Mouse (Mus musculus): ENCODE data around the gene Ttc30b.
"Not testable (repeated sequence)": the region's sequence is repeated elsewhere in the genome, so short reads cannot be mapped to it uniquely, and the experiment has no call there.

Ttc30b gene

GRCm38 (mm10) chr2:75938117-75939063 lies at the start of gene Ttc30b:
TSS of gene Ttc30b (minus strand) at chr2:75938585.
- CTCF ChIA-PET, result no interaction called here

- CTCF ChIA-PET, result no interaction called here
Measured at GRCm38 (mm10) chr2:75987739-75988138, 49.4 kb upstream of the Ttc30b start.

GRCm38 (mm10) chr2:75985124-75985523 lies 46.7 kb upstream of the Ttc30b start:
- CTCF ChIA-PET, result no interaction called here

DNA sequence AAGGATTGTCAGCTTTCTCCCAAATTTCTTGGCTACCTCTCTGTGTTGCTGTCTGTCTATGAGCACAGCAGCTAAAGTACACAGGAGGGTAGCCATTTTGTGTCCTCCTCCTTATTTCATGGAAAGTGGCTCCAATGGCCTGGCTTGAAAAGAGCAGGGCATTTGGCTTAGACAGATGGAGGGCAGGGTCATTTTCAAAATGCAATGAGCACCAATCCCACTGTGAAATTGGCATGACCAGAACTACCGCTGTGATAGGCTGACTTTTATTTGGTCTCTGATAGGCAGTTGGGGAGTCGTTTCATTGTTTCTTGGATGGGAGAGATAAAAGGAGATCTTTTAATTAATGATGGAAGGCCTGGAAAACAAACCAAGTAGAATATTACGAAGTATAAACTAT lies 45.5 kb upstream of the Ttc30b start:
- CTCF ChIA-PET, result interaction anchor here (0.7 kb wide), 2 partner anchors 82 to 160 kb away, joined by 4 to 26 read pairs; no protein-coding TSS in a partner anchor

- CTCF ChIA-PET, result no interaction called here
Measured at GRCm38 (mm10) chr2:75983091-75983490, 44.7 kb upstream of the Ttc30b start.

GRCm38 (mm10) chr2:75982626-75983025 lies 44.2 kb upstream of the Ttc30b start:
- CTCF ChIA-PET, result no interaction called here

DNA sequence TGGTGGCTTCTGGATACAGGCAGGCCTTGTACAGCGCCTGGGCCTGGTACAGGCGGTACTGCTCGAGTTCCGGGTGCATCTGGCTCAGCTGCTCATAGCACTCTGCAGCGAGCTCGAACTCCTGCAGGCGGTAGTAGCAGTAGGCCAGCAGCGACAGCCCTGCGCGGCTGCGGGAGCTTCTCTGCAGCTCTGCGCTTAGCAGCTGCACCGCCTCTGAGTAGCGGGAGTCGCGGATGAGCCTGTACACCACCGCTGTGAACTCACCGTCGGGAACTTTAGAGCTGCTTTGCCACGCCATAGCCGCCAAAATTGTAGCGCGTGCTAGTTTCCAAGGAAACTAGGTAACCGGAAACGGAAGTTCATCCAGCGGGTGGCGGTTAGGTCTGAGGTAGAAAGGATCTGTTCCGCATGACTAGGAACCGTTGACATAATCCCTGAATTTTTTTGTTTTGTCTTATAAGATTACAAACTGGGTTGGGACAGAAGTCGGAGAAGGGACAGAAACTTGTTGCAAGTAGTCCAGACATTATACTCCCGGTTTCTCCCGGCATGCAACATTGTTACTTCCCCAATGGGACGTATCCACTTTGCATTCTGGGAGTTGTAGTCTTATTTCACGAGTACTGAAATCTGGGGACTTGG lies 43.2 kb upstream of the Ttc30b start, which contains the start of gene Ttc30a1:
TSS of gene Ttc30a1 (minus strand) at position 528 of the 642 bp plus-strand sequence.
- CTCF ChIA-PET, result not testable (repeated sequence)

DNA sequence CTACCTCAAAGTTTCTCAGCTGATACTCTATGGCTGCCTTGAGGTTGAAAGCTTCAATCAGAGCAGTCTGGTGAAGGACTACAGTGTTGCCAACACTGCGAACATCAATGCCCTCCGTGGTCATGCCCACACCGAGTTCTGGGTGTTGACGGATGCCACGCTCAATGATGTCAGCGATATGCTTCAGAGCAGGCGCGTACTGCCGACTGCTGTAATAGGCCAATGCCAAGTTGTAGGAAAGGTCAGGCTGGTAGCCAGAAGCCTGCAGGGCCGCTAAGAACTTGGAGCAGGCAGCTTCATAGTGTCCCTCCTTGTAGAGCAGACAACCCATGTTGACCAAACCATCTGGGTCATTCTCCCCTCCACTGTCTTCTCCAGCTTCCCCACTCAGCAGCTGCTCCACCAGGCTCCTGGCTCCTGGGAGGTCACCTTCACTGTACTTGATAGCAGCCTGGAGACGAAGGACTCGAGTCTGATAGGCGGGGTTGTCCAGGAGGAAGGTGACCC lies 42.6 kb upstream of the Ttc30b start:
- CTCF ChIA-PET, result not testable (repeated sequence)

- CTCF ChIA-PET, result not testable (repeated sequence)
Measured at GRCm38 (mm10) chr2:75977752-75978368, 39.5 kb upstream of the Ttc30b start, which contains the start of gene Ttc30a2. TSS of gene Ttc30a2 (minus strand) at chr2:75978170.

DNA sequence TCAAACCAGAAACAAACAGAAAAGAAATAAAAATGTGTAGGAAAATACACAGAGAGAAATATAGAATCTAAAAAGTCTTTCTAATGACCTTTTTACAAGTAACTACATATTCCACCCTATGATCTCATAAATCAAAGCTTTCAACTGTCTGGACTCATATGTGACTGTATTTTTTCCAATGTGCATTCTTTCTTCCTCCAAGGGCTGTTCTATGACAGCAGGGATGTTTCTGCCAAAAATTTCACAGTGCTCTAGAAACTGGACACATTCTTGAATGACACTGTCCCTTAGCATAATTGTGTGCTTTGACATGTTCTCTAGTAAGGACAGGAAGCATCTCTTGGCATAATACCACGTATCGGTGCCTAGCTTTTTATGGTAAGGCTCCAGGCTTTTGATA lies 37.7 kb upstream of the Ttc30b start:
- CTCF ChIA-PET, result not testable (repeated sequence)

DNA sequence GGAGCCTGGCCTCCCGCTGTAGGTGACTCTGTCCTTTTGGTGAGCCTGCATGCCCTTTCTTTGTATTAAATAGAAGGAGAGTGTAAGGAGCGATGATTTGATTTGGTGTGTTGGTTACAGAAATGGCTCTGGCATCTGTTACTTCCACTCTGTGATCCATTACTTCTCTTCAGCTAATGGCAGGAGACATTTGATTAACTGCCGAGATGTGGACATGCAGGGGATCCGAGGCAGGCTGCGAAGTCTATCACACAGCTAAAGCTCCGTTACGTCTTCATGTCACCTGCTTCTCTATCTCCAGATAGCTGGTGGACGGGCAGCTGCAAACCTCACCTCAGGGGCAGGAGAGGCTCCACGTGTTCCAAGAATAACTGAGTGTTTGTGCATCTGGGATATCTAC lies 35.7 kb upstream of the Ttc30b start:
- CTCF ChIA-PET, result interaction anchor here (1.3 kb wide), 1 partner anchor 9 kb away, joined by 3 read pairs; no protein-coding TSS in a partner anchor

DNA sequence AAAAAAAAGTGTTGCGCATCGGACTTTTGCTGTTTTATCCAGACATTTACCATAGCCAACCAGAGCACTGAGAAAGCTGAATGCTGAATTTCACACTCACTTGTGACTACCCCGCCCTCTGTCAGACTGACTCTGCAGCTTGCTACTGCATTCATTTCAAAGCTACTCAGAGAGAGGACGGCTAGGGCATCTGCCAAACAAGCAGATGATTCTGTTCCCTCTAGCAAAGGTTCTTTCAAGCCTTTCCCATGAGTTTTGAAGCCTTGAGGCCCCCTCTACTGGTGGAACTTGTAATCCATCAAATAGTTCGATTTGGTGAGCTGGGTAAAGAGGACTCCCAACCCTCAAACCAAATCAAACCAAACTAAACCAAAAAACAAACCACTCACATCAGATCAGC lies 26.6 kb upstream of the Ttc30b start:
- CTCF ChIA-PET, result interaction anchor here (0.6 to 1.0 kb wide), 3 partner anchors 8 to 328 kb away, joined by 3 to 4 read pairs (median 3); no protein-coding TSS in a partner anchor

DNA sequence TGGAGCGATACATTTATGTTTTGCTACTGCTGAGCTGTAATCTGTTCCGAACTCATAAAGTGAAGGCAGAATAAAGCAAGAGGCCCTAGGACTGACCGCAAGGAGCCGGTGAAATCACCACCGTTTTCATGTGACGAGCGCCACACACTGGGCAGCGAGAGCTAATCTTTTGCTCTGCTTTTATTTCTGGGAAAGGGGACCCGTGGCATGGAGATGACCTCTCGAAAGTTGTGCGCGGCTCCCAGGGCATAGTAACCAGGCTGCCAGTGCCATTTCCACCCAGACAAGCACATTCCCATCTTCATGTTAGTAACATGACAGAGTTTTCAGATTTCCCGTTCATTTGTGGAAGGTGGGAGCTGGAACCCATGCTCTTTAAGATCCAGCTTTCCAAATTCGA lies 26.1 kb upstream of the Ttc30b start:
- CTCF ChIA-PET, result interaction anchor here (0.6 to 1.0 kb wide), 3 partner anchors 9 to 327 kb away, joined by 3 to 4 read pairs (median 3); no protein-coding TSS in a partner anchor

GRCm38 (mm10) chr2:75964051-75964450 lies 25.7 kb upstream of the Ttc30b start:
- CTCF ChIA-PET, result interaction anchor here (0.6 to 1.0 kb wide), 3 partner anchors 36 to 78 kb away, joined by 3 to 5 read pairs (median 4); no protein-coding TSS in a partner anchor

DNA sequence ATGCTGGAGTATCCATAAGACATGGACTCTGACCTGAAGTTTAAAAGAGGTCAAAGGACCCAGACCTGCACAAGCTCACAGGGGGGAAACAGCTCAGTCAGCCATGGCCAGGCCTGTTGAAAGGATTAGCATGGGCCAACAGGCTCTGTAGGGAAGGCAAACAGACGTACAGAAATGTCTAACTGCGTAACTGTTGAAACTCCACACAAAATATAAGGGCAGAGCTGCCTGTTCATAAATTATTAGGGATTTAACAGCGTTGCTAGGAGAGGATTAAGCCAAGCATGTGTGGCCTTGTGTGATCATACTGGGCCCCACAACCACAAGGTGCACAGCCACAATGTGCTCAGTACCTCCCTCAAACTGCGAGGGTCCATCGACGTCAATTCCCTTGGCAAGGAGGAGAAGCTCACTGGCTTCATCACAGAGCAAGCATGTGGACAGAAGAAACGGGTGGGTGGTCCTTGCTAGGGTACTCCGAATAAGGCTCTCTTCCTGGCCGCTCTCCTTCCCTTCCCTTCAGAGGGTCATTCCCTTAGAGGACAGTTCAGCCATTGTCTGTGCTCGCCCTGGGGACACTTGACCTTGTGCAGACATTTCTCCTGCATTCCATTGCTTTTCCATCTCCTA lies 24.9 kb upstream of the Ttc30b start:
- CTCF ChIA-PET, result interaction anchor here (0.7 kb wide), 1 partner anchor 35 kb away, joined by 3 read pairs; no protein-coding TSS in a partner anchor

GRCm38 (mm10) chr2:75960366-75961330 lies 22.3 kb upstream of the Ttc30b start:
- CTCF ChIA-PET, result no interaction called here

- CTCF ChIA-PET, result no interaction called here
Measured at GRCm38 (mm10) chr2:75959850-75960365, 21.5 kb upstream of the Ttc30b start.

DNA sequence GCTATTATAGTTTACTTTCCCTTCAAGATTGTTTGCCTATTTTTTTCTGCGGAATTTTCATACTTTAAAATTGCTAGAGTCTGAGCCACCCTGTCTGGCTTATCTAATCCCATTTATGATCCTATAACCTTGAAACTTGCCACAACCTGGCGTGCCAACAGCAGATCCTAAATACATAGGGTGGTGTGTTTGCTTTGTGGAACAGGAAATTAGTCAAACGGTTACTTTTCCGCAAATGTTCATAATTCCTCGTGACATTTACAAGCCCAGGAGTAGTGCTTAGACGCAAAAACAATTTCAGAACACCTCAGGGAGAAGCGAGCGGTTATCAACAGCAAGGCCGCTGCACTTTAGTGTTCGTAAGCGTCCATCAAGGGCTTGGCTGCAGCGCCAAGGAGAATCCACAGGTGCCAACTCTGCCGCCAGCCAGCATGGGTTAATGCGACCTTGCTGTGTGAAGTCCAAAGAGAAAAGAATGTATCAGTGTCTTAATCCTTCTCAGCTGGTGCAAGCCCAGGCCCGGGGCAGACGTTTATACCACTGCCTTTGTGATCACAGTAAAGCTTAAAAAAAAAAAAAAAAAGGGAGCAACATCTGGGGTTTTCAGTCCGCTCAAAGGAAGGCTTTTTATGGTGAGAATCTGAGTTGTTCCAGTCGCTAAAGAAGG lies 20.9 kb upstream of the Ttc30b start:
- CTCF ChIA-PET, result no interaction called here

GRCm38 (mm10) chr2:75955709-75956108 lies 17.3 kb upstream of the Ttc30b start:
- CTCF ChIA-PET, result no interaction called here
